Mouse (Mus musculus) bone marrow macrophage, adult 2 months (primary cell): ENCODE results near the gene Gadd45a.

Source experiments
- CTCF ChIP-seq: IDR thresholded peaks from 2 replicates; pipeline ENCODE4 v1.5.1; 2012; ENCODE audit warnings: low read depth, mild to moderate bottlenecking, low read length, moderate library complexity
- POLR2A ChIP-seq: IDR thresholded peaks from 2 replicates; pipeline ENCODE4 v1.6.1; 2012; ENCODE audit warnings: mild to moderate bottlenecking, low read depth, low read length, borderline replicate concordance

- TF ChIP-seq CTCF (no peak), POLR2A (no peak)
Observed at GRCm38 (mm10) chr6:67071615-67072014, 34.4 kb upstream of the Gadd45a start.
